Mouse (Mus musculus): ENCODE results near the gene Serpina3c.

DNA sequence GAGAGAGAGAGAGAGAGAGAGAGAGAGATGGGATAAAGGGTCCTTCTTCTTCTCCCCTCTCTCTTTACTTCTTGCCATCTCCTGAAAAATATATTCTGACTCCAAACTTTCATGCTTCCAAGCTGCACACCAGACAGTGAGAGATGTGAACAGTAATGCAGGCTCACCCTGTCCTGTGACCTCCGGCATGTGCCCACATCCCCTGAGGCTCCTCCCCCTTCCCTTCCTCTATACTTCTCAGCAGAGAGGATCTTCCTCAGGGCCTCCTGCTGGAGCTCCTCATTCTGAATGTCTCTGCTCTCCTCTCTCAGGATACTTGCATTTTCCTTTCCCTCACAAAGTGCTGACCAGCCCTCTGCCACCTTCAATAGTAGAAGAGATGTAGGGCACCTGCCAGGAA lies 11.2 kb downstream of the Serpina3c start:
- TF ChIP-seq CTCF (conservative IDR thresholded peaks at IDR 0.05; ENCODE audit: low read length) (no peak), POU5F1 (IDR thresholded peaks at IDR 0.05; ENCODE audit: borderline replicate concordance, low read length) (no peak), NANOG (IDR thresholded peaks at IDR 0.05; ENCODE audit: borderline replicate concordance, low read length) (no peak)
